Mouse (Mus musculus) limb, embryonic 15.5 days (tissue): ENCODE results near the gene Pheta1. TPM values are rescaled to one million over a fixed set of nuclear protein-coding genes. Genes with fewer than 3 reads are reported as not detected.

Experiments
- ATAC-seq: fragments of 200-750 bp; cut with Nextera tagmentation; 2 replicates; pipeline ENCODE4 v1.8.0; 2017; ENCODE audit warnings: low read depth, moderate TSS enrichment; ENCODE audit not compliant: insufficient number of reproducible peaks, low FRiP score, low TSS enrichment
- H3K27ac ChIP-seq: fragments of 300-500 bp; sonication (generic); 2 replicates; pipeline ENCODE4 v1.5.1; 2015; ENCODE audit warnings: moderate library complexity, mild to moderate bottlenecking, inconsistent platforms
- H3K27me3 ChIP-seq: fragments of 300-500 bp; sonication (generic); 2 replicates; pipeline ENCODE4 v1.6.1; 2015; ENCODE audit warnings: inconsistent platforms
- H3K36me3 ChIP-seq: fragments of 300-500 bp; sonication (generic); 2 replicates; pipeline ENCODE4 v1.6.1; 2015; ENCODE audit warnings: inconsistent platforms
- H3K4me1 ChIP-seq: fragments of 300-500 bp; sonication (generic); 2 replicates; pipeline ENCODE4 v1.6.1; 2015; ENCODE audit warnings: inconsistent platforms
- H3K4me2 ChIP-seq: fragments of 300-500 bp; sonication (generic); 2 replicates; pipeline ENCODE4 v1.6.1; 2015; ENCODE audit warnings: mild to moderate bottlenecking, inconsistent platforms
- H3K4me3 ChIP-seq: fragments of 300-500 bp; sonication (generic); 2 replicates; pipeline ENCODE4 v1.5.1; 2015; ENCODE audit warnings: mild to moderate bottlenecking, inconsistent platforms
- H3K9ac ChIP-seq: fragments of 300-500 bp; sonication (generic); 2 replicates; pipeline ENCODE4 v1.6.1; 2015; ENCODE audit warnings: inconsistent platforms
- H3K9me3 ChIP-seq: fragments of 300-500 bp; sonication (generic); 2 replicates; pipeline ENCODE4 v1.6.1; 2016; ENCODE audit warnings: inconsistent platforms
- whole genome bisulfite sequencing: fragments of 180-500 bp; shearing (Covaris S2); methylation state at CpG from one replicate; pipeline ENCODE4 v1.1.7; 2015; 5-methylcytosine and 5-hydroxymethylcytosine counted together
- microRNA-seq: library from miRNA; unstranded; fragments of <30 nt; microRNA quantifications from one replicate; pipeline ENCODE4, GENCODE M21; 2016
- polyA plus RNA-seq: library from polyadenylated mRNA; unstranded; fragments of >200 nt; fragmentation: Nextera tagmentation; extraction: Ambion mirVana; gene quantifications from 2 replicates; pipeline ENCODE4 v1.2.1, GENCODE M21; 2015

The Pheta1 gene
- polyA plus RNA-seq, 1 experiment from 2014 or later: 28.0 TPM

DNA sequence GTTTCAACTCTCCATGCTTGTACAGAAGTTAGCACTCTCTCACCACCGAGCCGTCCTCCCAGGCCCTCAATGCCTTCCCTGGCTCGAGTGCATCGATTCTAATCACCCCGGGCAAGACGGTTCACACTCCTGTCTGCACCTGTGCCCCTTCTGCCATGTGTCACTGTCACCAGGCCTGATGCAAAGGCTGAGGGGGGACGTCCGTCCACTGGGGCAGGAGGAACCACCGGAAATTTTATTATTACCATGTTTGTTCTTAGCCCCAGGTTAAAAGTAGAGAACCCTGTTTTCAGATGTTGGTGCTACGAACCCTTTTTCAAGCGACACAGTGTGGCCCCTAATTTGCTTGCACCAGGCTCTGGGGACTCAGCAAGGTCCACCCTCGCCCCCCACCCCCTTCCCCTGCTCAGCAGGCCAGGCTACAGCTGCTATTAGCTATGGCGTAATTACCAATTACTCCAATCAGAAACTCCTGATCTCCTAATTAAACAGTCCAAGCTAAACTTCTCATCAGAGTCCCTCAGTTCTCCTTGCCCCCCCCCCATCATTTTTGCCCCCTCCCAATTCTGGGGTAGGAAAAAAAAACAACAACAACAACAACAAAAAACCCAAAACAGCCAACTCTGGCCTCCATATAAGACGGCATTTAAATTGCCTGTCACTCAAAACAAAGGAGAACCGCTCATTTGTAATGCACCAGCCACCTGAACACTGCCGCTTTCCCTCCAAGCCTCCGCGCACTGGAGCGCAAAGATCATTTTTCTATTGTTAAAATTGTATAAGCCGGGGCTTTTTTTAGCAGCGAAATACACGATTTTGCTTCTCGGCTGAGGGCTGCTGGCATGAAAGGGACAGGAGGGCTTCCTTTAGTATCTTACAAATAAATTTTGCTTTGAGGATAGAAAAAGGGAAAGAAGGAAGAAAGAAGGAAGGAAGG, 54.3 kb downstream of the Pheta1 start:
- Histone ChIP-seq H3K36me3 (no peaks in the 10 kb centered on the region), H3K27ac (no peak overlapping the region), H3K4me2 (no peak overlapping the region), H3K4me1 (no peaks in the 10 kb centered on the region), H3K4me3 (no peak overlapping the region), H3K27me3 (no peaks in the 10 kb centered on the region), H3K9me3 (no peaks in the 10 kb centered on the region), H3K9ac (no peak overlapping the region)
- WGBS: 40% methylated on average over 23 of the region's 23 CpGs
- no peak for ATAC-seq

Small RNAs within 50 kb of the gene (microRNA-seq; reads per million reads assigned to microRNA genes)
- 0.61 reads per million for gene Mir7031

Other genes with a start within 250 kb of the Pheta1 start
- 1.8 and 3.1 TPM in 2 replicates for gene Acad12, start 230.0 kb upstream of the Pheta1 start, polyA plus RNA-seq
- gene Acad10, start 188.5 kb upstream of the Pheta1 start, polyA plus RNA-seq: 2.2 and 3.3 TPM in 2 replicates
- 43.9 and 46.4 TPM in 2 replicates for gene Brap, start 188.4 kb upstream of the Pheta1 start, polyA plus RNA-seq
- 48.5 and 49.4 TPM in 2 replicates for gene Atxn2, start 137.6 kb upstream of the Pheta1 start, polyA plus RNA-seq
- gene Sh2b3, start 11.3 kb upstream of the Pheta1 start, polyA plus RNA-seq: 13.1 and 14.8 TPM in 2 replicates
- gene Cux2, start 201.1 kb downstream of the Pheta1 start, polyA plus RNA-seq: 2.0 and 2.5 TPM in 2 replicates